Mouse (Mus musculus): ENCODE measurements around the gene Scn5a. TPM values are rescaled to one million over a fixed set of nuclear protein-coding genes. Genes with fewer than 3 reads are reported as not detected.

The Scn5a gene
- polyA plus RNA-seq, 1 experiment from 2014 or later: 0.31 TPM

DNA sequence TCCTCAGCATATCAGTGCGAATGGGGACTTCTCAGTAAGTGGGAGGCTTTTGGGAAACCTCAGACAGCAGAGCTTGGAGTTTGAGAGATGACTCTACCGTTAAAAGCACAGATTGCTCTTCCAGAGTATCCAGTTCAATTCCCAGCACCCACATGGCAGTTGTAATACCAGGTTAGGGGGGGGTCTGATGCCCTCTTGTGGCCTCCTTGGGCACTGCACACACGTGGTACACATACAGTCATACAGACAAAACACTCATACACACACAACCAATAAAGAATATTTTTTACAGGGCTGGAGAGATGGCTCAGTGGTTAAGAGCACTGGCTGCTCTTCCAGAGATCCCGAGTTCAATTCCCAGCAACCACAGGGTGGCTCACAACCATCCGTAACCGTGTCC lies 54.3 kb downstream of the Scn5a start:
- Histone ChIP-seq H3K4me3 (replicated peaks) (no peak overlapping the region), H3K27ac (replicated peaks) (no peak overlapping the region), H3K36me3 (no peaks in the 10 kb centered on the region), H3K9me3 (replicated peaks) (no peaks in the 10 kb centered on the region), H3K9ac (replicated peaks) (no peak overlapping the region), H3K4me2 (no peak overlapping the region), H3K4me1 (no peaks in the 10 kb centered on the region), H3K27me3 (replicated peaks) (no peaks in the 10 kb centered on the region)
- no peak for ATAC-seq (ENCODE audit: low FRiP score)
- 95% methylated on average over 6 of the region's 6 CpGs for WGBS

- H3K27me3 ChIP-seq (replicated peaks): no peaks in the 10 kb centered on the region
- H3K27ac ChIP-seq (replicated peaks): no peak overlapping the region
- ATAC-seq (ENCODE audit: low FRiP score): no peak
- no peaks in the 10 kb centered on the region for H3K36me3 ChIP-seq
- no peaks in the 10 kb centered on the region for H3K9me3 ChIP-seq (replicated peaks)
- no peak overlapping the region for H3K9ac ChIP-seq (replicated peaks)
- H3K4me2 ChIP-seq: no peak overlapping the region
- WGBS: 79% methylated on average over 8 of the region's 8 CpGs
- no peaks in the 10 kb centered on the region for H3K4me1 ChIP-seq
- no peak overlapping the region for H3K4me3 ChIP-seq (replicated peaks)
Measured at GRCm38 (mm10) chr9:119523301-119523700, 55.5 kb downstream of the Scn5a start.

GRCm38 (mm10) chr9:119519116-119519515 lies 59.7 kb downstream of the Scn5a start:
- 0 out of 2 replicates have a peak, but pooled peaks cover 4% of the 10 kb centered on the region for H3K27me3 ChIP-seq (replicated peaks)

GRCm38 (mm10) chr9:119518177-119518576 lies 60.6 kb downstream of the Scn5a start:
- Histone ChIP-seq H3K4me1 (peaks cover 7% of the 10 kb centered on the region; the same call in 1 of the 2 replicates), H3K27ac (replicated peaks) (no peak overlapping the region), H3K4me2 (no peak overlapping the region), H3K9ac (replicated peaks) (no peak overlapping the region), H3K36me3 (no peaks in the 10 kb centered on the region), H3K27me3 (replicated peaks) (0 out of 2 replicates have a peak, but pooled peaks cover 4% of the 10 kb centered on the region), H3K9me3 (replicated peaks) (no peaks in the 10 kb centered on the region), H3K4me3 (replicated peaks) (no peak overlapping the region)
- 73% methylated on average over 8 of the region's 8 CpGs for WGBS
- ATAC-seq (ENCODE audit: low FRiP score): no peak

More at GRCm38 (mm10) chr9:119519116-119519515, 59.7 kb downstream of the Scn5a start:
- Histone ChIP-seq H3K9ac (replicated peaks) (no peak overlapping the region), H3K4me3 (replicated peaks) (no peak overlapping the region), H3K4me2 (no peak overlapping the region), H3K36me3 (no peaks in the 10 kb centered on the region), H3K4me1 (peaks cover 7% of the 10 kb centered on the region; the same call in 1 of the 2 replicates), H3K9me3 (replicated peaks) (no peaks in the 10 kb centered on the region), H3K27ac (replicated peaks) (no peak overlapping the region)
- 77% methylated on average over 23 of the region's 23 CpGs for WGBS
- ATAC-seq (ENCODE audit: low FRiP score): no peak

DNA sequence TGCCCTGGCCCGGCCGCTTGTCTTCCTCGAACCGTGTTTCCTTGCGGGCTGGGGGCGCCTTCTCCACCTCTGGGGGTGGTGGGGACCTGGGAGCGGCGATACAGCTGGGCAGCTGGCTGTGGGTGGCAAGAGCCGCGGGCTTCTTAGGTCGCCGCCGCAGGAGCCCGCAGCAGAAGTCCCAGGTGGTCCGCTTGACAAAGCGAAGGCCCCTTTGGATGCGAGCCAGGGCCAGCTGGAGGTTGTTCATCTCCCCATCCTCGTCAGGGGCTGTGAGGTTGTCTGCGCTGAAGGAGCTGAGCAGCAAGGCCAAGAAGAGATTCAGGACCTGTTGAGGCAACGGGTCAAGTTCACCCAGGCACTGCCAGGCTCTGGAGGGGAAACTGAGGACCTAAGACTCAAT lies 61.3 kb downstream of the Scn5a start:
- Histone ChIP-seq H3K9me3 (replicated peaks) (no peaks in the 10 kb centered on the region), H3K9ac (replicated peaks) (no peak overlapping the region), H3K4me1 (peaks cover 7% of the 10 kb centered on the region; the same call in 1 of the 2 replicates), H3K36me3 (no peaks in the 10 kb centered on the region), H3K27me3 (replicated peaks) (0 out of 2 replicates have a peak, but pooled peaks cover 4% of the 10 kb centered on the region), H3K4me3 (replicated peaks) (no peak overlapping the region), H3K27ac (replicated peaks) (no peak overlapping the region), H3K4me2 (peak overlapping the region; percentile 36)
- no peak for ATAC-seq (ENCODE audit: low FRiP score)
- WGBS: 30% methylated on average over 20 of the region's 20 CpGs

GRCm38 (mm10) chr9:119516815-119517214 lies 62.0 kb downstream of the Scn5a start:
- Histone ChIP-seq H3K4me3 (replicated peaks) (no peak overlapping the region), H3K9me3 (replicated peaks) (no peaks in the 10 kb centered on the region), H3K4me2 (no peak overlapping the region), H3K36me3 (no peaks in the 10 kb centered on the region), H3K27me3 (replicated peaks) (0 out of 2 replicates have a peak, but pooled peaks cover 4% of the 10 kb centered on the region), H3K27ac (replicated peaks) (no peak overlapping the region), H3K4me1 (peaks cover 7% of the 10 kb centered on the region; the same call in 1 of the 2 replicates), H3K9ac (replicated peaks) (no peak overlapping the region)
- WGBS: 65% methylated on average over 5 of the region's 5 CpGs
- no peak for ATAC-seq (ENCODE audit: low FRiP score)

DNA sequence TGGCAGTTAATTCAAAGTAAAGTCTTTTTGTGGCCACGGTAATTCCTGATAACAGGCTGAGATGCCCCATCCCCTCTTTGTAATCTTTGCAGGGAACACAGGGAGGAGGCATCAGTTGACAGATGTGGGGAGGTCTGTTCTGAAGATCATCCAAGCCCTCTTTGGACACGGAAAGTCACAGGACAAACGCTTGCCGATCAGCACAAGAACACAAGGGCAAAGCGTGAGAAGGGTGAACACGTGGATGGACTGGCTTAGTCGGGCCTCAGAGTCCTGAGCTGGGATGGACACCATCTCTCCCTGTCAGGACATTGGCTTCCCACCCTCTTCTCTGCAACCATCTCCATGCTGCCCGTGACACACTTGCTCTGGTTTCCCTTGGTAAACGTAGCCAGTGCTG lies 63.4 kb downstream of the Scn5a start:
- 84% methylated on average over 9 of the region's 9 CpGs for WGBS
- 0 out of 2 replicates have a peak, but pooled peaks cover 4% of the 10 kb centered on the region for H3K27me3 ChIP-seq (replicated peaks)
- ATAC-seq (ENCODE audit: low FRiP score): no peak

DNA sequence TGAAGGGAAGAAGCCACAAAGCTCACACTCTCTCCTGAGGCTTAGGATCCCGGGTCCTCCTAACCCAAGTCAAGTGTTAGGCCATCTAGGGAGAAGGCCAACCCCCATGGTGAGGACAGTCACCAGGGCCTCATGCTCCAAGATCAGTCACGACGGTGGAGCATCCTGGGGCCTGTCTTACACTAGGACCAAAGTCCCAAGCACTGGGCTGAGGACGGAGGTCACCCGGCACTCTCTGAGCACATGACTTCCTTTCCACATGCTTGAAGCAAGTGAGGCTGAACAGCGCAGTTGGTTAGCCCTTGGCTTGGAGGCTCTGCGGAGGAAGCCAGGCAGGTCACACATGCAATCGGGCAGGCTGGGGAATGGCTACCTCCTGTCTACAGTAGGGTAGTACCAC lies 63.8 kb downstream of the Scn5a start:
- 91% methylated on average over 8 of the region's 8 CpGs for WGBS
- Histone ChIP-seq H3K9me3 (replicated peaks) (no peaks in the 10 kb centered on the region), H3K4me3 (replicated peaks) (no peak overlapping the region), H3K27ac (replicated peaks) (no peak overlapping the region), H3K9ac (replicated peaks) (no peak overlapping the region), H3K4me1 (peaks cover 7% of the 10 kb centered on the region; the same call in 1 of the 2 replicates), H3K27me3 (replicated peaks) (0 out of 2 replicates have a peak, but pooled peaks cover 4% of the 10 kb centered on the region), H3K4me2 (no peak overlapping the region), H3K36me3 (no peaks in the 10 kb centered on the region)
- no peak for ATAC-seq (ENCODE audit: low FRiP score)

More for the DNA sequence above, 63.4 kb downstream of the Scn5a start:
- Histone ChIP-seq H3K4me3 (replicated peaks) (no peak overlapping the region), H3K36me3 (no peaks in the 10 kb centered on the region), H3K4me2 (no peak overlapping the region), H3K9ac (replicated peaks) (no peak overlapping the region), H3K27ac (replicated peaks) (no peak overlapping the region), H3K4me1 (peaks cover 7% of the 10 kb centered on the region; the same call in 1 of the 2 replicates), H3K9me3 (replicated peaks) (no peaks in the 10 kb centered on the region)

GRCm38 (mm10) chr9:119513816-119514215 lies 65.0 kb downstream of the Scn5a start:
- H3K27ac ChIP-seq (replicated peaks): no peak overlapping the region
- WGBS: 92% methylated on average over 8 of the region's 8 CpGs
- H3K4me1 ChIP-seq: peaks cover 7% of the 10 kb centered on the region; the same call in 1 of the 2 replicates
- no peaks in the 10 kb centered on the region for H3K36me3 ChIP-seq
- no peaks in the 10 kb centered on the region for H3K9me3 ChIP-seq (replicated peaks)
- H3K27me3 ChIP-seq (replicated peaks): 0 out of 2 replicates have a peak, but pooled peaks cover 4% of the 10 kb centered on the region
- ATAC-seq (ENCODE audit: low FRiP score): no peak
- no peak overlapping the region for H3K9ac ChIP-seq (replicated peaks)
- H3K4me3 ChIP-seq (replicated peaks): no peak overlapping the region
- H3K4me2 ChIP-seq: no peak overlapping the region

- no peaks in the 10 kb centered on the region for H3K9me3 ChIP-seq (replicated peaks)
- H3K9ac ChIP-seq (replicated peaks): no peak overlapping the region
- no peaks in the 10 kb centered on the region for H3K36me3 ChIP-seq
- whole genome bisulfite sequencing: 90% methylated on average over 9 of the region's 9 CpGs
- H3K4me2 ChIP-seq: no peak overlapping the region
- ATAC-seq (ENCODE audit: low FRiP score): no peak
- no peak overlapping the region for H3K4me3 ChIP-seq (replicated peaks)
- H3K27ac ChIP-seq (replicated peaks): no peak overlapping the region
- H3K27me3 ChIP-seq (replicated peaks): 0 out of 2 replicates have a peak, but pooled peaks cover 4% of the 10 kb centered on the region
- peaks cover 7% of the 10 kb centered on the region; the same call in 1 of the 2 replicates for H3K4me1 ChIP-seq
Measured at GRCm38 (mm10) chr9:119512993-119513392, 65.8 kb downstream of the Scn5a start.

- Histone ChIP-seq H3K4me1 (no peaks in the 10 kb centered on the region), H3K27ac (replicated peaks) (no peak overlapping the region), H3K9ac (replicated peaks) (no peak overlapping the region), H3K4me2 (no peak overlapping the region), H3K27me3 (replicated peaks) (0 out of 2 replicates have a peak, but pooled peaks cover 3% of the 10 kb centered on the region), H3K9me3 (replicated peaks) (peaks cover 5% of the 10 kb centered on the region; the same call in 1 of the 2 replicates), H3K36me3 (no peaks in the 10 kb centered on the region), H3K4me3 (replicated peaks) (no peak overlapping the region)
- 55% methylated on average over 6 of the region's 6 CpGs for WGBS
- ATAC-seq (ENCODE audit: low FRiP score): no peak
Measured at GRCm38 (mm10) chr9:119510902-119511301, 67.9 kb downstream of the Scn5a start.

- Histone ChIP-seq H3K4me2 (no peak overlapping the region), H3K9ac (replicated peaks) (no peak overlapping the region), H3K27me3 (replicated peaks) (no peaks in the 10 kb centered on the region), H3K36me3 (no peaks in the 10 kb centered on the region), H3K4me1 (no peaks in the 10 kb centered on the region), H3K27ac (replicated peaks) (no peak overlapping the region), H3K4me3 (replicated peaks) (no peak overlapping the region), H3K9me3 (replicated peaks) (peaks cover 5% of the 10 kb centered on the region; the same call in 1 of the 2 replicates)
- ATAC-seq (ENCODE audit: low FRiP score): no peak
- WGBS: 69% methylated on average over 11 of the region's 11 CpGs
Measured at GRCm38 (mm10) chr9:119504981-119505658, 73.7 kb downstream of the Scn5a start.

Measured in neural tube, embryonic 15.5 days (tissue).